In genomic region chr7:58078825-58079224, GRCm38 (mm10) we compare ENCODE assay signal across 25 mouse cellular contexts.
DNase-seq lines count a peak whose midpoint lies in the region; ATAC-seq and TF ChIP-seq lines count a peak whose summit lies in the region.
"Had no signal": no experiment of that assay in that cellular context is flagged by ENCODE, and none has a peak within 500 bp of the region (broad histone marks: within the 10 kb centered on the region; RNA-seq: fewer than 3 reads in every experiment).

No protein-coding gene starts in this region.

- H3K27me3 ChIP-seq in hindbrain, postnatal 0 days (ENCODE audit: insufficient read depth, low read length) = no peaks in the 10 kb centered on the region
- no peaks in the 10 kb centered on the region for H3K27me3 ChIP-seq in hindbrain, embryonic 11.5 days (ENCODE audit: control insufficient read depth, insufficient read depth, low read length)
- no peaks in the 10 kb centered on the region for H3K27me3 ChIP-seq in midbrain, embryonic 16.5 days (ENCODE audit: control insufficient read depth, insufficient read depth, low read depth, low read length)
- H3K27me3 ChIP-seq in midbrain, embryonic 13.5 days = no peaks in the 10 kb centered on the region
- H3K27me3 ChIP-seq: embryonic facial prominence, embryonic 12.5 days; embryonic facial prominence, embryonic 15.5 days; heart, embryonic 13.5 days; hindbrain, embryonic 12.5 days; hindbrain, embryonic 15.5 days; intestine, embryonic 15.5 days had no signal

- TF ChIP-seq CTCF in hindbrain, postnatal 0 days (IDR thresholded peaks at IDR 0.05; ENCODE audit: low read depth) = no peak

- WGBS in hindbrain, postnatal 0 days = 83% methylated on average over 2 of the region's 2 CpGs
- WGBS in hindbrain, embryonic 11.5 days = 79% methylated on average over 2 of the region's 2 CpGs
- 78% methylated on average over 2 of the region's 2 CpGs for WGBS in midbrain, embryonic 16.5 days
- 93% methylated on average over 2 of the region's 2 CpGs for WGBS in midbrain, embryonic 13.5 days

- H3K9me3 ChIP-seq in hindbrain, postnatal 0 days (ENCODE audit: low read length) = no peaks in the 10 kb centered on the region
- H3K9me3 ChIP-seq in hindbrain, embryonic 11.5 days (ENCODE audit: control insufficient read depth, low read length) = no peaks in the 10 kb centered on the region
- H3K9me3 ChIP-seq in midbrain, embryonic 16.5 days (replicated peaks; ENCODE audit: control insufficient read depth, low read length, poor library complexity, severe bottlenecking) = no peaks in the 10 kb centered on the region
- no peaks in the 10 kb centered on the region for H3K9me3 ChIP-seq in midbrain, embryonic 13.5 days
- H3K9me3 ChIP-seq: embryonic facial prominence, embryonic 12.5 days; embryonic facial prominence, embryonic 15.5 days; heart, embryonic 10.5 days; heart, embryonic 13.5 days; hindbrain, embryonic 12.5 days; hindbrain, embryonic 15.5 days; intestine, embryonic 15.5 days had no signal

- H3K4me2 ChIP-seq in hindbrain, postnatal 0 days (ENCODE audit: low read depth, low read length) = no peak overlapping the region
- no peak overlapping the region for H3K4me2 ChIP-seq in hindbrain, embryonic 11.5 days (replicated peaks; ENCODE audit: low read depth, low read length)
- no peak overlapping the region for H3K4me2 ChIP-seq in midbrain, embryonic 16.5 days (ENCODE audit: low read length)
- no peak overlapping the region for H3K4me2 ChIP-seq in midbrain, embryonic 13.5 days (replicated peaks)
- H3K4me2 ChIP-seq: embryonic facial prominence, embryonic 12.5 days; embryonic facial prominence, embryonic 15.5 days; heart, embryonic 13.5 days; hindbrain, embryonic 12.5 days; hindbrain, embryonic 15.5 days; intestine, embryonic 15.5 days had no signal

- no peak overlapping the region for H3K27ac ChIP-seq in hindbrain, postnatal 0 days
- no peak overlapping the region for H3K27ac ChIP-seq in hindbrain, embryonic 11.5 days (ENCODE audit: low read depth, low read length)
- no peak overlapping the region for H3K27ac ChIP-seq in midbrain, embryonic 16.5 days (ENCODE audit: low read length)
- no peak overlapping the region for H3K27ac ChIP-seq in midbrain, embryonic 13.5 days
- H3K27ac ChIP-seq: embryonic facial prominence, embryonic 12.5 days; embryonic facial prominence, embryonic 15.5 days; heart, adult 2 months; heart, embryonic 10.5 days; heart, embryonic 13.5 days; hindbrain, embryonic 12.5 days; hindbrain, embryonic 15.5 days; intestine, embryonic 15.5 days had no signal

- no peak overlapping the region for H3K9ac ChIP-seq in hindbrain, postnatal 0 days (replicated peaks; ENCODE audit: low read length)
- H3K9ac ChIP-seq in hindbrain, embryonic 11.5 days (ENCODE audit: low read depth, low read length) = no peak overlapping the region
- no peak overlapping the region for H3K9ac ChIP-seq in midbrain, embryonic 16.5 days (ENCODE audit: low read depth, low read length)
- no peak overlapping the region for H3K9ac ChIP-seq in midbrain, embryonic 13.5 days (replicated peaks)
- H3K9ac ChIP-seq: embryonic facial prominence, embryonic 12.5 days; embryonic facial prominence, embryonic 15.5 days; heart, embryonic 13.5 days; hindbrain, embryonic 12.5 days; hindbrain, embryonic 15.5 days; intestine, embryonic 15.5 days had no signal

- ATAC-seq in hindbrain, postnatal 0 days = no peak
- ATAC-seq in hindbrain, embryonic 11.5 days (ENCODE audit: low FRiP score) = no peak
- peak; percentile 78; the same call in 1 of the 2 replicates for ATAC-seq in midbrain, embryonic 16.5 days
- no peak for ATAC-seq in midbrain, embryonic 13.5 days
- ATAC-seq: CD4-positive, CD25-positive, alpha-beta regulatory T cell, adult 4 months; intestine, embryonic 15.5 days had no signal

- no peaks in the 10 kb centered on the region for H3K4me1 ChIP-seq in hindbrain, postnatal 0 days (ENCODE audit: insufficient read depth, low read length)
- no peaks in the 10 kb centered on the region for H3K4me1 ChIP-seq in hindbrain, embryonic 11.5 days (replicated peaks; ENCODE audit: control insufficient read depth, insufficient read depth, low read length)
- no peaks in the 10 kb centered on the region for H3K4me1 ChIP-seq in midbrain, embryonic 16.5 days (ENCODE audit: control insufficient read depth, insufficient read depth, low read length)
- H3K4me1 ChIP-seq in midbrain, embryonic 13.5 days (replicated peaks) = no peaks in the 10 kb centered on the region
- H3K4me1 ChIP-seq: embryonic facial prominence, embryonic 12.5 days; embryonic facial prominence, embryonic 15.5 days; heart, embryonic 10.5 days; heart, embryonic 13.5 days; hindbrain, embryonic 12.5 days; hindbrain, embryonic 15.5 days; intestine, embryonic 15.5 days had no signal

- no peaks in the 10 kb centered on the region for H3K36me3 ChIP-seq in hindbrain, postnatal 0 days (ENCODE audit: insufficient read depth, low read length)
- H3K36me3 ChIP-seq in hindbrain, embryonic 11.5 days (ENCODE audit: control insufficient read depth, insufficient read depth, low read length) = no peaks in the 10 kb centered on the region
- H3K36me3 ChIP-seq in midbrain, embryonic 16.5 days (ENCODE audit: control insufficient read depth, insufficient read depth, low read length) = no peaks in the 10 kb centered on the region
- H3K36me3 ChIP-seq in midbrain, embryonic 13.5 days = no peaks in the 10 kb centered on the region
- H3K36me3 ChIP-seq: embryonic facial prominence, embryonic 12.5 days; embryonic facial prominence, embryonic 15.5 days; heart, embryonic 10.5 days; heart, embryonic 13.5 days; hindbrain, embryonic 12.5 days; hindbrain, embryonic 15.5 days; intestine, embryonic 15.5 days had no signal

- peak; percentile 11 for DNase-seq in hindbrain, postnatal 0 days (ENCODE audit: low spot score)
- no peak for DNase-seq in hindbrain, embryonic 11.5 days (ENCODE audit: low spot score)
- peak; percentile 14 for DNase-seq in brain, embryonic 18.5 days (ENCODE audit: low read depth, low spot score)
- DNase-seq in layer of hippocampus, postnatal 36 days = no peak
- DNase-seq: adrenal gland, adult 2 months; adrenal gland, postnatal 14 days; cerebellum, adult 11 months; cerebellum, adult 2 months; cerebellum, adult 9-11 months; cerebellum, postnatal 25 days; gastrocnemius, postnatal 10 days; gastrocnemius, postnatal 36 days; heart, adult 2 months; heart, postnatal 14 days; heart, postnatal 4 days had no signal

- H3K4me3 ChIP-seq in hindbrain, postnatal 0 days (ENCODE audit: low read length) = no peak overlapping the region
- H3K4me3 ChIP-seq in hindbrain, embryonic 11.5 days (ENCODE audit: low read depth, low read length) = no peak overlapping the region
- no peak overlapping the region for H3K4me3 ChIP-seq in midbrain, embryonic 16.5 days (ENCODE audit: low read depth, low read length)
- no peak overlapping the region for H3K4me3 ChIP-seq in midbrain, embryonic 13.5 days (replicated peaks)
- H3K4me3 ChIP-seq: embryonic facial prominence, embryonic 12.5 days; embryonic facial prominence, embryonic 15.5 days; heart, adult 2 months; heart, embryonic 10.5 days; heart, embryonic 13.5 days; hindbrain, embryonic 12.5 days; hindbrain, embryonic 15.5 days; intestine, embryonic 15.5 days had no signal

Comparison
In these comparisons a context has a peak if more than half of its experiments do, and no peak if none do; other contexts are left out.
1. DNase-seq: peak in hindbrain, postnatal 0 days (single experiment) and brain, embryonic 18.5 days (single experiment); none in hindbrain, embryonic 11.5 days (single experiment) and layer of hippocampus, postnatal 36 days (0 of 2).